Mouse (Mus musculus) kidney, adult 11 months (tissue): ENCODE measurements around the gene Zbtb38.

Source experiments
- DNase-seq: peaks from one replicate; pipeline ENCODE4 v3.0.0; 2022

The Zbtb38 gene

DNA sequence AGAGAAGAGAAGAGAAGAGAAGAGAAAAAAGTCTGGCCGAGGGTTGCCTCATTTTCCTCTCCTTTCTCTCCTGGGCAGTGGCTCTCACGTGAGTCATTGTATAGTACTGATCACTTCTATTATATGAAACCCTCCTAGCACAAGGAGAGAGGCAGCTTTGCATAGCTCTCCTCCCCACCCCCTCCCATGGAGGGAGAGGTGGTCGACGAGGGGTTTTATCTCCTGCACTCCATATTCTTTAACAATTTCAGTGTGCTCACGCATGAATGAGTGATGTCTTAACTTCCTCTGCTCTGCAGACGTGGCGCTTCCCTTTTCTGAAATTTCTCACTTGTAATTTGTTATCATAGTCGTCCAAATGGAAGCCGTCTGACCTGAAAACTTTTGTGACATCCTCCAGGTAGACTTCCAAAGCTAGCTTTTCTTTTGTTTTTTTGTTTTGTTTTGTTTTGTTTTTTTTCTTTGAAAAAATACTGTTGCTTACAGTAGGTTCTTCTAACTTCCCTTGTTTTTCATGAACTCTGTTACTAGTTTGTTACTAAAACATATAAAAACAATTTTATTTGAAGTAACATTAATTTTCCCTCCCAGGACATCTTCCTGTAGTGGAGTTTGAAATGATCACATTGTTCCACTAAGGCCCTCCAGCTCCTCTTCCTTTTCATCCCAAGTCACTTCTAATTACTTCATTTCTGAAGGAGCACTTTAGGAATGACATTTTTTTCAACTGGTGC, 116.0 kb downstream of the Zbtb38 start:
- no peak for DNase-seq

DNA sequence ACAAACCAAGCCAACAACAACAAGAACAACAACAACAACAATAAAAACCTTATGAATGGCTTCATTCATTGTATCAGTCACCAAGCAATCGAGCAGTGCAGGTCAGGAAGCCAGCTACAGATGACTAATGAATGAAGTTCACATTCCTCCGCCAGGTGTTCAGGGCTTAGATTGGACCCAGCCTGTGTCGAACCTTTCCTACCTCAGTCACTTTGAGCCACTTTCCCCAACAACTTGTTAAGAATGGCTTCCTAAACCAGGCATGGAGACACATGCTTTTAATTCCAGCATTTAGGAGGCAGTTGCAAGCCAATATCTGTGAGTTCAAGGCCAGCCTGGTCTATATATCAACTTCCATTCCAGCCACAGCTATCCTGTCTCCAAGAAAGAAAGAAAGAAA, 116.7 kb downstream of the Zbtb38 start:
- no peak for DNase-seq

DNA sequence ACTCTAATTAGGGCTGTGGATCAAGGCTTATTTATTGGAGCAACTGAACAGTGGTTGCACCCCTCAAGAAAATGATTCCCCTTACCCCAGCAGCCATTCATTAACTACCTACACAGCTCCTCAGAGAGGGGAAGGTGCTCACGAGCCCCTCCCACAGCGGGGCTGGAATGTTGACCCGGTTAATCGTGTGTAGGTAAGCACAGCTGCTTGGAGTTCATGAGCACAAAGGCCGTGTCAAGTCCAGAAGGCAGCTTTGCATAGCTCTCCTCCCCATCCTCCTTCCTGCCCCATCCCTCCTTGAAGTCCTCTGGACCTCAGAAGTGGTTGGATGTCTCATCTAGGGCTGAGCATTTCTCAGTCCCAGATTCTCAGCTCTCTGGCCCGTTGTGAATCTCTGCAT, 117.5 kb downstream of the Zbtb38 start:
- peak; percentile 88 for DNase-seq

DNA sequence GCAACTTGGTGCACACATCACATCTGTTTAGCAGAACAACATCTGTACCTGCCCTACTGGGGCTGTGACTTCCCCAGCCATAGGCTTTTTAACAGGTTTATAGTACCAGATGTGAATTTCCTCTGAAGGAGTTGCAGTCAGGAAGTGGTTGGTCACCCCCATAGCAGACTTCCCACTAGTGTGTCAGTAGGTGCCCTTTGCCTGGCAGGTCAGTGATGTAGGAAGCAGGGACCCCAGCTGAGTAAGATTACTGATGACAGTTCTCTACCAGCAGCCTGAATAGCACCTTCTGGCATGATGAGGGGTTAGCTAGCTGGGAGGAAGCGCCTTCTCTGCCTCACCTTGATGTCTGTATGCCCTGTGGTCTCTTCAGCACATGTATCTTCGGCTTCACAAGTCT, 118.9 kb downstream of the Zbtb38 start:
- DNase-seq, result no peak
